Mouse (Mus musculus) limb, embryonic 15.5 days (tissue): ENCODE data around the gene H2-M5. TPM values are rescaled to one million over a fixed set of nuclear protein-coding genes. Genes with fewer than 3 reads are reported as not detected.
A peak's percentile ranks its signal among the peaks of the same experiment; 100 is the strongest.

Experiments
- ATAC-seq: fragments of 200-750 bp; cut with Nextera tagmentation; 2 replicates; pipeline ENCODE4 v1.8.0; 2017; ENCODE audit warnings: low read depth, moderate TSS enrichment; ENCODE audit not compliant: insufficient number of reproducible peaks, low FRiP score, low TSS enrichment
- H3K27ac ChIP-seq: fragments of 300-500 bp; sonication (generic); 2 replicates; pipeline ENCODE4 v1.5.1; 2015; ENCODE audit warnings: moderate library complexity, mild to moderate bottlenecking, inconsistent platforms
- H3K27me3 ChIP-seq: fragments of 300-500 bp; sonication (generic); 2 replicates; pipeline ENCODE4 v1.6.1; 2015; ENCODE audit warnings: inconsistent platforms
- H3K36me3 ChIP-seq: fragments of 300-500 bp; sonication (generic); 2 replicates; pipeline ENCODE4 v1.6.1; 2015; ENCODE audit warnings: inconsistent platforms
- H3K4me1 ChIP-seq: fragments of 300-500 bp; sonication (generic); 2 replicates; pipeline ENCODE4 v1.6.1; 2015; ENCODE audit warnings: inconsistent platforms
- H3K4me2 ChIP-seq: fragments of 300-500 bp; sonication (generic); 2 replicates; pipeline ENCODE4 v1.6.1; 2015; ENCODE audit warnings: mild to moderate bottlenecking, inconsistent platforms
- H3K4me3 ChIP-seq: fragments of 300-500 bp; sonication (generic); 2 replicates; pipeline ENCODE4 v1.5.1; 2015; ENCODE audit warnings: mild to moderate bottlenecking, inconsistent platforms
- H3K9ac ChIP-seq: fragments of 300-500 bp; sonication (generic); 2 replicates; pipeline ENCODE4 v1.6.1; 2015; ENCODE audit warnings: inconsistent platforms
- H3K9me3 ChIP-seq: fragments of 300-500 bp; sonication (generic); 2 replicates; pipeline ENCODE4 v1.6.1; 2016; ENCODE audit warnings: inconsistent platforms
- WGBS: fragments of 180-500 bp; shearing (Covaris S2); methylation state at CpG from one replicate; pipeline ENCODE4 v1.1.7; 2015; 5-methylcytosine and 5-hydroxymethylcytosine counted together
- polyA plus RNA-seq: library from polyadenylated mRNA; unstranded; fragments of >200 nt; fragmentation: Nextera tagmentation; extraction: Ambion mirVana; gene quantifications from 2 replicates; pipeline ENCODE4 v1.2.1, GENCODE M21; 2015

The H2-M5 gene
- polyA plus RNA-seq, 1 experiment from 2014 or later, result 0.87 TPM

- H3K9ac ChIP-seq, result no peak overlapping the region
- ATAC-seq, result no peak
- no peak overlapping the region for H3K4me2 ChIP-seq
- H3K4me3 ChIP-seq, result no peak overlapping the region
- H3K4me1 ChIP-seq, result no peaks in the 10 kb centered on the region
- 91% methylated on average over 17 of the region's 17 CpGs for WGBS
- peaks cover 51% of the 10 kb centered on the region for H3K36me3 ChIP-seq
- H3K27ac ChIP-seq, result no peak overlapping the region
- H3K27me3 ChIP-seq, result no peaks in the 10 kb centered on the region
- no peaks in the 10 kb centered on the region for H3K9me3 ChIP-seq
Measured at GRCm38 (mm10) chr17:37009460-37010042, 20.2 kb upstream of the H2-M5 start.

- H3K9ac ChIP-seq, result no peak overlapping the region
- no peak overlapping the region for H3K4me3 ChIP-seq
- peaks cover 5% of the 10 kb centered on the region for H3K4me1 ChIP-seq
- no peak for ATAC-seq
- no peaks in the 10 kb centered on the region for H3K27me3 ChIP-seq
- 83% methylated on average over 6 of the region's 6 CpGs for WGBS
- H3K27ac ChIP-seq, result no peak overlapping the region
- H3K4me2 ChIP-seq, result no peak overlapping the region
- H3K9me3 ChIP-seq, result no peaks in the 10 kb centered on the region
- H3K36me3 ChIP-seq, result peaks cover 51% of the 10 kb centered on the region
Measured at GRCm38 (mm10) chr17:37008161-37008560, 18.8 kb upstream of the H2-M5 start.

GRCm38 (mm10) chr17:37003366-37003765 is 14.0 kb upstream of the H2-M5 start:
- Histone ChIP-seq H3K4me3 (peak overlapping the region; percentile 75), H3K27ac (peak overlapping the region; percentile 91; the same call in 1 of the 2 replicates)
- no peak for ATAC-seq

GRCm38 (mm10) chr17:37002364-37003330 is 13.3 kb upstream of the H2-M5 start:
- Histone ChIP-seq H3K27me3 (no peaks in the 10 kb centered on the region), H3K27ac (peak overlapping the region; percentile 91), H3K4me1 (peaks cover 7% of the 10 kb centered on the region), H3K36me3 (peaks cover 18% of the 10 kb centered on the region), H3K4me3 (peak overlapping the region; percentile 75), H3K4me2 (peak overlapping the region; percentile 82), H3K9me3 (no peaks in the 10 kb centered on the region), H3K9ac (peak overlapping the region; percentile 75)
- under 1% methylated on average over 49 of the region's 49 CpGs for WGBS
- peak; percentile 89 for ATAC-seq

More at GRCm38 (mm10) chr17:37003366-37003765, 14.0 kb upstream of the H2-M5 start:
- Histone ChIP-seq H3K4me2 (peak overlapping the region; percentile 82), H3K9me3 (no peaks in the 10 kb centered on the region), H3K4me1 (peaks cover 7% of the 10 kb centered on the region), H3K27me3 (no peaks in the 10 kb centered on the region), H3K36me3 (peaks cover 25% of the 10 kb centered on the region), H3K9ac (peak overlapping the region; percentile 75; the same call in 1 of the 2 replicates)
- 41% methylated on average over 4 of the region's 4 CpGs for WGBS

- no peaks in the 10 kb centered on the region for H3K9me3 ChIP-seq
- no peaks in the 10 kb centered on the region for H3K27me3 ChIP-seq
- H3K27ac ChIP-seq, result no peak within 1 kb of the TSS
- peaks cover 2% of the 10 kb centered on the region for H3K36me3 ChIP-seq
- peaks cover 7% of the 10 kb centered on the region for H3K4me1 ChIP-seq
- H3K4me3 ChIP-seq, result peak within 1 kb of the TSS; percentile 75
- ATAC-seq, result no peak
- no peak within 1 kb of the TSS for H3K9ac ChIP-seq
- peak within 1 kb of the TSS; percentile 82 for H3K4me2 ChIP-seq
- WGBS, result 91% methylated on average over 7 of the region's 7 CpGs
Measured at GRCm38 (mm10) chr17:37000863-37001262, 11.5 kb upstream of the H2-M5 start, which contains the start of gene Zfp57. TSS of gene Zfp57 (plus strand) at chr17:37001163.

- no peak overlapping the region for H3K4me2 ChIP-seq
- ATAC-seq, result no peak
- peaks cover 4% of the 10 kb centered on the region for H3K4me1 ChIP-seq
- H3K27ac ChIP-seq, result no peak overlapping the region
- no peaks in the 10 kb centered on the region for H3K9me3 ChIP-seq
- H3K36me3 ChIP-seq, result no peaks in the 10 kb centered on the region
- H3K4me3 ChIP-seq, result no peak overlapping the region
- WGBS, result 74% methylated on average over 2 of the region's 2 CpGs
- H3K9ac ChIP-seq, result no peak overlapping the region
- H3K27me3 ChIP-seq, result no peaks in the 10 kb centered on the region
Measured at GRCm38 (mm10) chr17:36998477-36998876, 9.1 kb upstream of the H2-M5 start.

GRCm38 (mm10) chr17:36997033-36997735 is 7.8 kb upstream of the H2-M5 start:
- no peak for ATAC-seq
- Histone ChIP-seq H3K9me3 (no peaks in the 10 kb centered on the region), H3K36me3 (no peaks in the 10 kb centered on the region), H3K27me3 (no peaks in the 10 kb centered on the region), H3K27ac (no peak overlapping the region), H3K4me3 (no peak overlapping the region), H3K4me1 (no peaks in the 10 kb centered on the region), H3K9ac (no peak overlapping the region), H3K4me2 (no peak overlapping the region)
- WGBS, result 26% methylated on average over 7 of the region's 7 CpGs

- Histone ChIP-seq H3K4me1 (no peaks in the 10 kb centered on the region), H3K27ac (no peak overlapping the region), H3K4me2 (no peak overlapping the region), H3K4me3 (no peak overlapping the region), H3K36me3 (no peaks in the 10 kb centered on the region), H3K27me3 (0 out of 2 replicates have a peak, but pooled peaks cover 4% of the 10 kb centered on the region), H3K9me3 (no peaks in the 10 kb centered on the region), H3K9ac (no peak overlapping the region)
- WGBS, result 82% methylated on average over 3 of the region's 3 CpGs
- ATAC-seq, result no peak
Measured at GRCm38 (mm10) chr17:36995448-36995847, 6.1 kb upstream of the H2-M5 start.

GRCm38 (mm10) chr17:36994528-36994927 is 5.2 kb upstream of the H2-M5 start:
- H3K27me3 ChIP-seq, result 0 out of 2 replicates have a peak, but pooled peaks cover 6% of the 10 kb centered on the region
- no peaks in the 10 kb centered on the region for H3K9me3 ChIP-seq
- H3K4me1 ChIP-seq, result no peaks in the 10 kb centered on the region
- no peak overlapping the region for H3K4me2 ChIP-seq
- H3K9ac ChIP-seq, result no peak overlapping the region
- ATAC-seq, result no peak
- no peak overlapping the region for H3K27ac ChIP-seq
- WGBS, result 96% methylated on average over 2 of the region's 2 CpGs
- H3K4me3 ChIP-seq, result no peak overlapping the region
- no peaks in the 10 kb centered on the region for H3K36me3 ChIP-seq

- H3K27me3 ChIP-seq, result peaks cover 12% of the 10 kb centered on the region
- 88% methylated on average over 4 of the region's 4 CpGs for WGBS
- no peak overlapping the region for H3K27ac ChIP-seq
- H3K4me1 ChIP-seq, result no peaks in the 10 kb centered on the region
- no peaks in the 10 kb centered on the region for H3K36me3 ChIP-seq
- no peak overlapping the region for H3K4me3 ChIP-seq
- H3K4me2 ChIP-seq, result no peak overlapping the region
- H3K9me3 ChIP-seq, result no peaks in the 10 kb centered on the region
- no peak for ATAC-seq
- H3K9ac ChIP-seq, result no peak overlapping the region
Measured at GRCm38 (mm10) chr17:36993770-36994325, 4.5 kb upstream of the H2-M5 start.

GRCm38 (mm10) chr17:36992336-36993104 is 3.2 kb upstream of the H2-M5 start:
- ATAC-seq, result no peak

More at GRCm38 (mm10) chr17:36992336-36993104, 3.2 kb upstream of the H2-M5 start:
- Histone ChIP-seq H3K27me3 (peaks cover 26% of the 10 kb centered on the region), H3K4me1 (0 out of 2 replicates have a peak, but pooled peaks cover 3% of the 10 kb centered on the region), H3K9ac (no peak overlapping the region), H3K27ac (no peak overlapping the region), H3K9me3 (no peaks in the 10 kb centered on the region), H3K36me3 (no peaks in the 10 kb centered on the region), H3K4me3 (no peak overlapping the region), H3K4me2 (no peak overlapping the region)
- 56% methylated on average over 3 of the region's 3 CpGs for WGBS
